Mouse (Mus musculus): ENCODE results near the gene Obox1. TPM values are rescaled to one million over a fixed set of nuclear protein-coding genes. Genes with fewer than 3 reads are reported as not detected.

Obox1 gene
- not detected for total RNA-seq (2023)

DNA sequence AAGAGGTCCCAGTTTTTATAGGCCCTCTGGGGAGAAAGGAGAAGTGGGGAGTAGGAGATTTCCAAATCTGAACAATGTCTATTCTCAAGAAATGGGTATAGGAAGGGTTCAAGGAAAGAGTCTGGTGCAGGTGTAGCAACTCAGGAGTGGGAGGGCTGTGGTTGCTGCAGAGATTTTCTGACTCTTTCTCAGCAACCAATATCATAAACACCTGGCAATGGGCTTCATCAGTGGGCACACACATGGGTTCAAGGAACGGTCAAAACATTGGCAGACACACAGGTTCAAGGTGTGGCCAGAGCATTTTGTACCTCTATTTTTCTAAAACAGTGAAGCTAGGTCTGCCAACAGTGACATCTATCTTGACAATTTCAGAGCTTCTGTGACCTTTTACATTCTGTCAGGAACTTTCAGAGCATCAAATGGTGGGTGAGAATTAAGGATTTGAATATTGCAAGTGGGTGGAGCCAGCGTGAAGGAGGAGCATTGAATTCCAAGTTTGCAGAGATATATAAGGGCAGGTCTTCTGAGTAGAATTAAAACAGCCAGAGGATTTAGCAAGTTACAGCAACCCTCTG lies at the start of gene Obox1, which contains the start of gene Obox2:
Gene Obox1 (plus strand): TSS at position 528 of the 578 bp plus-strand sequence.
Gene Obox2 (plus strand): TSS at position 301 of the 578 bp plus-strand sequence.

Other genes starting within 250 kb of the Obox1 start
- gene Obox2, start 227 bp upstream of the Obox1 start, total RNA-seq (2023): not detected

Data from B cell, adult 67 days (primary cell).